Mouse (Mus musculus) MEL (cell line): ENCODE measurements around the gene Gm42715. TPM values are rescaled to one million over a fixed set of nuclear protein-coding genes. Genes with fewer than 3 reads are reported as not detected.

ENCODE experiments used
- DNase-seq: peaks from one replicate; pipeline ENCODE4 v3.0.0; 2011; ENCODE audit warnings: low read depth, low spot score
- H3K27ac ChIP-seq: 2 replicates; pipeline ENCODE4 v1.5.1; 2012; ENCODE audit warnings: low read depth, mild to moderate bottlenecking, control low read depth, low read length, moderate library complexity; ENCODE audit not compliant: control insufficient read depth
- H3K27me3 ChIP-seq, 2 experiments: fragments of 150-350 bp in 1 of 2; sonication (generic) in 1 of 2; 2 replicates each; pipeline ENCODE4 v1.6.1; 2012; ENCODE audit warnings: low read length in 2 of 2, mild to moderate bottlenecking in 2 of 2, improper control_type of control experiment in 1 of 2, moderate library complexity in 1 of 2; ENCODE audit not compliant: insufficient read depth in 2 of 2, control insufficient read depth in 1 of 2
- H3K36me3 ChIP-seq, 2 experiments: 2 replicates each; pipeline ENCODE4 v1.6.1; 2012 to 2014; ENCODE audit warnings: low read length in 2 of 2, improper control_type of control experiment in 1 of 2, inconsistent platforms in 1 of 2, mild to moderate bottlenecking in 1 of 2; ENCODE audit not compliant: insufficient read depth in 2 of 2, control insufficient read depth in 1 of 2
- H3K4me1 ChIP-seq, 2 experiments: fragments of 150-350 bp in 1 of 2; sonication (generic) in 1 of 2; 2 replicates each; pipeline ENCODE4 v1.6.1; 2012; ENCODE audit warnings: low read length in 2 of 2, improper control_type of control experiment in 1 of 2, mild to moderate bottlenecking in 1 of 2; ENCODE audit not compliant: insufficient read depth in 2 of 2, control insufficient read depth in 1 of 2
- H3K4me3 ChIP-seq, 2 experiments: fragments of 150-350 bp in 1 of 2; sonication (generic) in 1 of 2; 2 replicates each; pipeline ENCODE4 v1.5.1; 2012; ENCODE audit warnings: low read depth in 2 of 2, low read length in 2 of 2, mild to moderate bottlenecking in 2 of 2, moderate library complexity in 2 of 2, control low read depth in 1 of 2, improper control_type of control experiment in 1 of 2; ENCODE audit not compliant: control insufficient read depth in 1 of 2, insufficient read depth in 1 of 2
- H3K79me2 ChIP-seq: 2 replicates; pipeline ENCODE4 v1.6.1; 2012; ENCODE audit warnings: mild to moderate bottlenecking, low read length, moderate library complexity; ENCODE audit not compliant: control insufficient read depth, poor library complexity, insufficient read depth
- H3K9ac ChIP-seq: 2 replicates; pipeline ENCODE4 v1.6.1; 2012; ENCODE audit warnings: low read depth, mild to moderate bottlenecking, control low read depth, low read length, moderate library complexity; ENCODE audit not compliant: control insufficient read depth, poor library complexity, severe bottlenecking
- H3K9me3 ChIP-seq: fragments of 150-350 bp; sonication (generic); replicated peaks from 2 replicates; pipeline ENCODE4 v1.6.1; 2012; ENCODE audit warnings: mild to moderate bottlenecking, low read length, improper control_type of control experiment, moderate library complexity; ENCODE audit not compliant: insufficient read depth
- BHLHE40 ChIP-seq: IDR thresholded peaks from 2 replicates; pipeline ENCODE4 v1.6.1; 2012; ENCODE audit warnings: low read depth, mild to moderate bottlenecking, inconsistent platforms, low read length, improper control_type of control experiment, borderline replicate concordance
- CHD1 ChIP-seq: IDR thresholded peaks from 2 replicates; pipeline ENCODE4 v1.6.1; 2012; ENCODE audit warnings: low read depth, mild to moderate bottlenecking, inconsistent platforms, low read length, improper control_type of control experiment
- CHD2 ChIP-seq: IDR thresholded peaks from 2 replicates; pipeline ENCODE4 v1.6.1; 2011; ENCODE audit warnings: low read length, improper control_type of control experiment
- CTCF ChIP-seq, 3 experiments: IDR thresholded peaks in 2 of 3; conservative IDR thresholded peaks in 1 of 3; 2 replicates each; pipeline ENCODE4 v1.5.1; 2011 to 2012; ENCODE audit warnings: low read length in 3 of 3, low read depth in 2 of 3, mild to moderate bottlenecking in 2 of 3, improper control_type of control experiment in 1 of 3, inconsistent platforms in 1 of 3, mixed read lengths in 1 of 3, moderate library complexity in 1 of 3; ENCODE audit not compliant: control insufficient read depth in 1 of 3, insufficient read depth in 1 of 3, poor library complexity in 1 of 3, severe bottlenecking in 1 of 3
- E2F4 ChIP-seq: IDR thresholded peaks from 2 replicates; pipeline ENCODE4 v1.6.1; 2011; ENCODE audit warnings: low read depth, low read length, improper control_type of control experiment, borderline replicate concordance
- ELF1 ChIP-seq: IDR thresholded peaks from 2 replicates; pipeline ENCODE4 v1.6.1; 2014; ENCODE audit warnings: low read depth, mild to moderate bottlenecking, inconsistent platforms, low read length, improper control_type of control experiment, moderate library complexity
- EP300 ChIP-seq, 2 experiments: IDR thresholded peaks; 2 replicates each; pipeline ENCODE4 v1.6.1; 2011; ENCODE audit warnings: improper control_type of control experiment in 2 of 2, low read length in 2 of 2, low read depth in 1 of 2, mild to moderate bottlenecking in 1 of 2
- ETS1 ChIP-seq: IDR thresholded peaks from 2 replicates; pipeline ENCODE4 v1.6.1; 2012; ENCODE audit warnings: low read depth, mild to moderate bottlenecking, inconsistent platforms, low read length, improper control_type of control experiment, moderate library complexity
- GABPA ChIP-seq: IDR thresholded peaks from 2 replicates; pipeline ENCODE4 v1.6.1; 2012; ENCODE audit warnings: low read depth, mild to moderate bottlenecking, inconsistent platforms, low read length, improper control_type of control experiment, moderate library complexity
- GATA1 ChIP-seq: IDR thresholded peaks from 2 replicates; pipeline ENCODE4 v1.6.1; 2011; ENCODE audit warnings: low read depth, low read length, improper control_type of control experiment
- HCFC1 ChIP-seq: IDR thresholded peaks from 2 replicates; pipeline ENCODE4 v1.6.1; 2012; ENCODE audit warnings: low read depth, mild to moderate bottlenecking, inconsistent platforms, low read length, improper control_type of control experiment, moderate library complexity
- JUND ChIP-seq: IDR thresholded peaks from 2 replicates; pipeline ENCODE4 v1.6.1; 2011; ENCODE audit warnings: low read depth, mild to moderate bottlenecking, improper control_type of control experiment, low read length
- KAT2A ChIP-seq: conservative IDR thresholded peaks from 2 replicates; pipeline ENCODE4 v1.6.1; 2012; ENCODE audit warnings: low read depth, low read length, improper control_type of control experiment, inconsistent platforms
- MAFK ChIP-seq: IDR thresholded peaks from 2 replicates; pipeline ENCODE4 v1.6.1; 2011; ENCODE audit warnings: low read depth, mild to moderate bottlenecking, low read length, improper control_type of control experiment, borderline replicate concordance
- MAX ChIP-seq: IDR thresholded peaks from 2 replicates; pipeline ENCODE4 v1.6.1; 2011; ENCODE audit warnings: low read length, improper control_type of control experiment
- MAZ ChIP-seq: IDR thresholded peaks from 2 replicates; pipeline ENCODE4 v1.6.1; 2012; ENCODE audit warnings: low read depth, mild to moderate bottlenecking, inconsistent platforms, low read length, improper control_type of control experiment
- MEF2A ChIP-seq: IDR thresholded peaks from 2 replicates; pipeline ENCODE4 v1.6.1; 2014; ENCODE audit warnings: low read depth, mild to moderate bottlenecking, inconsistent platforms, low read length, improper control_type of control experiment; ENCODE audit not compliant: poor library complexity, insufficient replicate concordance, severe bottlenecking; ENCODE audit errors: extremely low read depth
- MXI1 ChIP-seq: IDR thresholded peaks from 2 replicates; pipeline ENCODE4 v1.6.1; 2011; ENCODE audit warnings: mild to moderate bottlenecking, low read depth, low read length, improper control_type of control experiment
- MYB ChIP-seq: IDR thresholded peaks from 2 replicates; pipeline ENCODE4 v1.6.1; 2011; ENCODE audit warnings: mild to moderate bottlenecking, low read depth, low read length, improper control_type of control experiment
- MYC ChIP-seq: IDR thresholded peaks from 2 replicates; pipeline ENCODE4 v1.6.1; 2011; ENCODE audit warnings: low read depth, mild to moderate bottlenecking, low read length, improper control_type of control experiment, moderate library complexity
- NELFE ChIP-seq: IDR thresholded peaks from 2 replicates; pipeline ENCODE4 v1.6.1; 2011; ENCODE audit warnings: low read depth, low read length, improper control_type of control experiment
- NRF1 ChIP-seq: IDR thresholded peaks from 2 replicates; pipeline ENCODE4 v1.6.1; 2014; ENCODE audit warnings: low read depth, mild to moderate bottlenecking, inconsistent platforms, low read length, improper control_type of control experiment, moderate library complexity; ENCODE audit not compliant: poor library complexity, insufficient read depth, severe bottlenecking
- POLR2A ChIP-seq, 2 experiments: IDR thresholded peaks; 2 replicates each; pipeline ENCODE4 v1.6.1; 2011 to 2012; ENCODE audit warnings: low read length in 2 of 2, mild to moderate bottlenecking in 2 of 2, control low read depth in 1 of 2, improper control_type of control experiment in 1 of 2, low read depth in 1 of 2, moderate library complexity in 1 of 2; ENCODE audit not compliant: control insufficient read depth in 1 of 2, insufficient read depth in 1 of 2, poor library complexity in 1 of 2
- POLR2AphosphoS2 ChIP-seq: IDR thresholded peaks from 2 replicates; pipeline ENCODE4 v1.6.1; 2011; ENCODE audit warnings: low read length, improper control_type of control experiment
- POLR2AphosphoS5 ChIP-seq: IDR thresholded peaks from 2 replicates; pipeline ENCODE4 v1.6.1; 2012; ENCODE audit warnings: low read depth, borderline replicate concordance, mild to moderate bottlenecking, inconsistent platforms, low read length, moderate library complexity, mixed read lengths
- RAD21 ChIP-seq: IDR thresholded peaks from 2 replicates; pipeline ENCODE4 v1.6.1; 2011; ENCODE audit warnings: mild to moderate bottlenecking, low read depth, low read length, improper control_type of control experiment
- SIN3A ChIP-seq: IDR thresholded peaks from 2 replicates; pipeline ENCODE4 v1.6.1; 2012; ENCODE audit warnings: low read length, improper control_type of control experiment, inconsistent platforms
- SMC3 ChIP-seq: IDR thresholded peaks from 2 replicates; pipeline ENCODE4 v1.6.1; 2011; ENCODE audit warnings: low read depth, low read length, improper control_type of control experiment
- TAL1 ChIP-seq: IDR thresholded peaks from 2 replicates; pipeline ENCODE4 v1.6.1; 2012; ENCODE audit warnings: mild to moderate bottlenecking, inconsistent platforms, low read length, moderate library complexity, mixed read lengths
- TBP ChIP-seq: IDR thresholded peaks from 2 replicates; pipeline ENCODE4 v1.8.0; 2011; ENCODE audit warnings: low read depth, low read length, improper control_type of control experiment
- TCF12 ChIP-seq: IDR thresholded peaks from 2 replicates; pipeline ENCODE4 v1.6.1; 2014; ENCODE audit warnings: low read depth, mild to moderate bottlenecking, inconsistent platforms, low read length, improper control_type of control experiment, moderate library complexity
- UBTF ChIP-seq: IDR thresholded peaks from 2 replicates; pipeline ENCODE4 v1.6.1; 2012; ENCODE audit warnings: low read depth, mild to moderate bottlenecking, inconsistent platforms, low read length, improper control_type of control experiment, moderate library complexity, borderline replicate concordance; ENCODE audit not compliant: insufficient read depth
- USF1 ChIP-seq: IDR thresholded peaks from 2 replicates; pipeline ENCODE4 v1.6.1; 2014; ENCODE audit warnings: low read depth, mild to moderate bottlenecking, inconsistent platforms, low read length, improper control_type of control experiment, moderate library complexity
- USF2 ChIP-seq, 2 experiments: IDR thresholded peaks; 2 replicates each; pipeline ENCODE4 v1.6.1; 2011 to 2012; ENCODE audit warnings: improper control_type of control experiment in 2 of 2, low read length in 2 of 2, borderline replicate concordance in 1 of 2, inconsistent platforms in 1 of 2, low read depth in 1 of 2, mild to moderate bottlenecking in 1 of 2; ENCODE audit not compliant: insufficient read depth in 1 of 2
- ZC3H11A ChIP-seq: IDR thresholded peaks from 2 replicates; pipeline ENCODE4 v1.6.1; 2012; ENCODE audit warnings: low read depth, mild to moderate bottlenecking, inconsistent platforms, low read length, improper control_type of control experiment
- ZKSCAN1 ChIP-seq: IDR thresholded peaks from 2 replicates; pipeline ENCODE4 v1.6.1; 2012; ENCODE audit warnings: low read depth, mild to moderate bottlenecking, inconsistent platforms, low read length, improper control_type of control experiment, moderate library complexity
- ZMIZ1 ChIP-seq: IDR thresholded peaks from 2 replicates; pipeline ENCODE4 v1.6.1; 2012; ENCODE audit warnings: low read depth, mild to moderate bottlenecking, inconsistent platforms, low read length, improper control_type of control experiment, moderate library complexity
- ZNF384 ChIP-seq: IDR thresholded peaks from 2 replicates; pipeline ENCODE4 v1.6.1; 2012; ENCODE audit warnings: low read depth, mild to moderate bottlenecking, inconsistent platforms, low read length, improper control_type of control experiment
- polyA plus RNA-seq, 2 experiments: library from polyadenylated mRNA; stranded (reverse) in 1 of 2; unstranded in 1 of 2; fragments of >175 nt in 1 of 2; fragments of >200 nt in 1 of 2; gene quantifications; 2 replicates each; pipeline versions ENCODE4 v1.2.1 to v1.2.4; 2012; ENCODE audit warnings: low replicate concordance in 2 of 2, low read depth in 1 of 2; ENCODE audit not compliant: insufficient read length in 2 of 2, insufficient read depth in 1 of 2, missing spikeins in 1 of 2
- total RNA-seq: library from RNA; depleted of rRNA; stranded (reverse); fragments of 300-350 nt; gene quantifications from 2 replicates; pipeline ENCODE4 v1.2.3, GENCODE M21; 2012

Gene Gm42715
- total and polyA plus RNA-seq, 3 experiments: 9.0 to 25.4 TPM; not detected in 1

DNA sequence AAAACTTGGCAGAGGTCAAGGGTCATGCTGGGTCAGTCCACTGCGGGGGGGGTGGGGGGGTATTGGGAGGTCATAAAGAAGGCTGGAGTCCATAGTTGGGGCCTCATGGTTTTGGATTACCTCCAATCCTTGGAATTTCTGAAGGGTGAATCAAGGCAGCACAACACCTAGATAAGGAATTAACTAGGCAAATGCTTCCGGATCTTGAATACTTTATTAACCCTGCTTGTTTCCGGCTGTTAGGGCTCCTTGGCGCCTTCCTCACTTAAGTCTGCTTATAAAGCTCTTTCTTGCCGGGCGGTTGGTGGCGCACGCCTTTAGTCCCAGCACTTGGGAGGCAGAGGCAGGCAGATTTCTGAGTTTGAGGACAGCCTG is 6.4 kb upstream of the Gm42715 start:
- H3K36me3 ChIP-seq: peaks cover 16 to 35% of the 10 kb centered on the region in 2 experiments
- H3K4me3 ChIP-seq: peak overlapping the region; percentile 56 to 64
- peak; percentile 80 for DNase-seq
- H3K9me3 ChIP-seq: no peaks in the 10 kb centered on the region
- H3K4me1 ChIP-seq: peaks cover 3 to 9% of the 10 kb centered on the region in 2 experiments; a peak in 2 of 4 replicates
- peak overlapping the region; percentile 62 for H3K9ac ChIP-seq
- peak overlapping the region; percentile 85 for H3K27ac ChIP-seq
- peaks cover 32% of the 10 kb centered on the region for H3K79me2 ChIP-seq
- no peaks in the 10 kb centered on the region for H3K27me3 ChIP-seq
- TF ChIP-seq MAZ (no peak), ZC3H11A (no peak), USF2 (IDR thresholded peaks at IDR 0.05; ENCODE audit: borderline replicate concordance in 1 of 2, insufficient read depth in 1 of 2, low read depth in 1 of 2, low read length in 2 of 2) (no peak), POLR2A (IDR thresholded peaks at IDR 0.05; ENCODE audit: control insufficient read depth in 1 of 2, insufficient read depth in 1 of 2, low read depth in 1 of 2, low read length in 2 of 2, poor library complexity in 1 of 2) (peak in 1 of 2 experiments; percentile 23; a peak in 1 of 4 replicates), SMC3 (no peak), TBP (peak; percentile 84), GABPA (no peak), EP300 (IDR thresholded peaks at IDR 0.05; ENCODE audit: low read depth in 1 of 2, low read length in 2 of 2) (no peak; a peak in 1 of 4 replicates), POLR2AphosphoS5 (no peak), MYC (0 out of 2 replicates have a peak, but pooled peaks have one; percentile 42), HCFC1 (peak; percentile 64; the same call in 1 of the 2 replicates), MAFK (no peak), RAD21 (no peak), UBTF (no peak), BHLHE40 (no peak), ZMIZ1 (no peak), NELFE (no peak), ETS1 (no peak), NRF1 (no peak), USF1 (no peak), TAL1 (no peak), CHD1 (no peak; the same call in 1 of the 2 replicates), SIN3A (peak; percentile 48; the same call in 1 of the 2 replicates), MYB (no peak), CHD2 (no peak), KAT2A (no peak), MXI1 (0 out of 2 replicates have a peak, but pooled peaks have one; percentile 14), GATA1 (peak; percentile 38; the same call in 1 of the 2 replicates), ZKSCAN1 (no peak), POLR2AphosphoS2 (no peak), MAX (no peak), TCF12 (no peak), MEF2A (no peak), E2F4 (peak; percentile 77; the same call in 1 of the 2 replicates), CTCF (IDR thresholded peaks at IDR 0.05 in 2 of 3, conservative IDR thresholded peaks at IDR 0.05 in 1 of 3; ENCODE audit: control insufficient read depth in 1 of 3, insufficient read depth in 1 of 3, low read depth in 2 of 3, low read length in 3 of 3, poor library complexity in 1 of 3, severe bottlenecking in 1 of 3) (no peak), JUND (no peak), ELF1 (no peak), ZNF384 (no peak)
